Mouse (Mus musculus): ENCODE results near the gene Rab11fip4.

GRCm38 (mm10) chr11:79624801-79625302 is 33.8 kb downstream of the Rab11fip4 start:
- TF ChIP-seq EP300 (IDR thresholded peaks at IDR 0.05; ENCODE audit: low read depth) = no peak
- TF ChIP-seq CTCF (IDR thresholded peaks at IDR 0.05; ENCODE audit: low read depth) = peak; percentile 81
